Mouse (Mus musculus) spleen, adult 18-20 months (tissue): ENCODE data around the gene Flt4.
A peak's percentile ranks its signal among the peaks of the same experiment; 100 is the strongest.

ENCODE experiments used
- DNase-seq, 2 experiments: peaks; one replicate each; pipeline ENCODE4 v3.0.0; 2022; ENCODE audit warnings: mixed read lengths in 2 of 2

Flt4 gene

GRCm38 (mm10) chr11:49650113-49650993, 41.3 kb downstream of the Flt4 start:
- no peak for DNase-seq

GRCm38 (mm10) chr11:49650994-49651761, 42.1 kb downstream of the Flt4 start:
- DNase-seq: no peak

- DNase-seq: no peak
These were observed 42.8 kb downstream of the Flt4 start for GRCm38 (mm10) chr11:49651762-49652322.

- peak; percentile 43 to 80 for DNase-seq
These were observed 43.5 kb downstream of the Flt4 start for GRCm38 (mm10) chr11:49652401-49653078.

- DNase-seq: no peak
These were observed 44.0 kb downstream of the Flt4 start for GRCm38 (mm10) chr11:49653079-49653408.

- no peak for DNase-seq
These were observed 45.6 kb downstream of the Flt4 start for GRCm38 (mm10) chr11:49654651-49655050.

GRCm38 (mm10) chr11:49655501-49655900, 46.4 kb downstream of the Flt4 start:
- DNase-seq: no peak

GRCm38 (mm10) chr11:49658065-49658464, 49.0 kb downstream of the Flt4 start:
- no peak for DNase-seq

GRCm38 (mm10) chr11:49658791-49659469, 49.9 kb downstream of the Flt4 start:
- DNase-seq: no peak

- DNase-seq: no peak
These were observed 50.4 kb downstream of the Flt4 start for GRCm38 (mm10) chr11:49659470-49659799.

GRCm38 (mm10) chr11:49662292-49662780, 53.3 kb downstream of the Flt4 start:
- DNase-seq: no peak

- DNase-seq: no peak
These were observed 54.2 kb downstream of the Flt4 start, which contains the start of gene Scgb3a1 for GRCm38 (mm10) chr11:49663310-49663709. Scgb3a1 (plus strand) TSS chr11:49663610.

- no peak for DNase-seq
These were observed 55.4 kb downstream of the Flt4 start for GRCm38 (mm10) chr11:49664262-49665140.

GRCm38 (mm10) chr11:49665462-49665861, 56.4 kb downstream of the Flt4 start:
- no peak for DNase-seq

GRCm38 (mm10) chr11:49673433-49673832, 64.4 kb downstream of the Flt4 start:
- DNase-seq: no peak

- DNase-seq: no peak
These were observed 75.3 kb downstream of the Flt4 start for GRCm38 (mm10) chr11:49684237-49684973.

GRCm38 (mm10) chr11:49695013-49695412, 86.0 kb downstream of the Flt4 start:
- DNase-seq: no peak

GRCm38 (mm10) chr11:49695695-49696094, 86.6 kb downstream of the Flt4 start:
- DNase-seq: no peak

GRCm38 (mm10) chr11:49696472-49696871, 87.4 kb downstream of the Flt4 start:
- DNase-seq: peak in 1 of 2 experiments; percentile 7

- no peak for DNase-seq
These were observed 88.7 kb downstream of the Flt4 start for GRCm38 (mm10) chr11:49697779-49698178.

- no peak for DNase-seq
These were observed 90.0 kb downstream of the Flt4 start for GRCm38 (mm10) chr11:49699079-49699478.
